Mouse (Mus musculus) ovary, postnatal 10 days (tissue): Measurements from ENCODE around the gene Trafd1.

ENCODE experiments used
- DNase-seq: peaks from one replicate; pipeline ENCODE4 v3.0.0; 2022; ENCODE audit warnings: low spot score

Gene Trafd1

GRCm38 (mm10) chr5:121385461-121386119 is at the start of gene Trafd1:
Gene Trafd1 (minus strand): TSS chr5:121385632.
- peak; percentile 83 for DNase-seq

GRCm38 (mm10) chr5:121428954-121429353 is 43.5 kb upstream of the Trafd1 start:
- no peak for DNase-seq

- no peak for DNase-seq
Observed at GRCm38 (mm10) chr5:121423297-121423696, 37.9 kb upstream of the Trafd1 start.

DNA sequence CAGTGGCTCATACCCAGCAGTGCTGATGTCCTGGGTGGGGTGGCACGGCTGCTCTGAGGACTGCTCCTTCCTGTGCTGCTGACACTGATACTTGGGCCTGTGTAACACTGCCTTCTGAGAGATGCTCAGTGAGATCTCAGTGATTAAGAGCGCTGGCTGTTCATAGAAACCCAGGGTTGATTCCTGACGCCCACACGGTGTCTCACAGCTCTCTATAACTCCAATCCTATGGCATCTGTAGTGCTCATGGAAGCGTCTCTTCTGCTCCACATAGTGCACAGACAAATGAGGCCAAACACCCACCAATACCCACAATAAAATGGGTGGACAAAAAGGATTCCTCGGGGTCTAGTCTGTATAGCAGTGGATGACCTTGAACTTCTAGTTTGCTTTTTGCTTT is 37.4 kb upstream of the Trafd1 start:
- no peak for DNase-seq

DNA sequence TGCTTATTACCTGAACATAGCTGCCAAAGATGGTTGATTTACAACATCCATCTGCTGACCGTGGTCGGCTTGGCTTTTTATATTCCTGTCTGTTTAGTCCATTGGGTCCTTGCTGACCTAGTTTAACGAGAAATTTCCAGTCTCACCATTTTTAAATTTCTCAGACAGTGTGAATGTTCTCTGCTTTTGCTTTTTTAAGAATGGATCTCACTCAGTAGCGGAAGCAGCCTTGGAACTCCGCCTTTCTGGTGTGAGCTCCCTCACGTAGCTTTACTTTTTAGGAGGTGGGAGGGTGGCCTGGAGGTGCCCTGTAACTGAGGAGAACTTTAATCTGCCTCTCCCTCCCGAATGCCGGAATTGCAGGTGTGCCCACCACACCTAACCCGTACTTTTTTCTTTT is 35.3 kb upstream of the Trafd1 start:
- DNase-seq: no peak

GRCm38 (mm10) chr5:121410975-121411374 is 25.5 kb upstream of the Trafd1 start:
- no peak for DNase-seq

GRCm38 (mm10) chr5:121407856-121408255 is 22.4 kb upstream of the Trafd1 start:
- DNase-seq: no peak

DNA sequence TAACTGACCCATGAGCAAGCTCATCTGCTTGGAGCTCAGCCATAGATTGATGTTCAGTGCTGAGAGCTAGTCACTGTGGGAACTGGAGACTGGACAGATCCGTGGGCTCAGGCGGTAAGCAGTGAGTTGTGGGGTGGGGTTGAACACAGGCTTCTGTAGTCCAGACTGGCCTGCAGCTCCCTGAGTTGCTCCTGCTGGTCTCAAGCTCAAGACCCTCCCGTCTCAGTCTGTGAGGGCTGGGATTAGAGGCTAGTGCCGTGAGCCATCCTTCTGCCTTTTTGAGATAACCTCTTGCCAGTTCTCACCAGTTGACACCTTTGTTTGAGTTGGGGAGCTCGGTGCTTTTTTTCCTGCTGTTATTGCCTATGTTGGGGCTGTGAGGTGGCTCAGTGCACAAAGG is 15.4 kb upstream of the Trafd1 start:
- no peak for DNase-seq

GRCm38 (mm10) chr5:121400064-121400463 is 14.6 kb upstream of the Trafd1 start:
- no peak for DNase-seq

DNA sequence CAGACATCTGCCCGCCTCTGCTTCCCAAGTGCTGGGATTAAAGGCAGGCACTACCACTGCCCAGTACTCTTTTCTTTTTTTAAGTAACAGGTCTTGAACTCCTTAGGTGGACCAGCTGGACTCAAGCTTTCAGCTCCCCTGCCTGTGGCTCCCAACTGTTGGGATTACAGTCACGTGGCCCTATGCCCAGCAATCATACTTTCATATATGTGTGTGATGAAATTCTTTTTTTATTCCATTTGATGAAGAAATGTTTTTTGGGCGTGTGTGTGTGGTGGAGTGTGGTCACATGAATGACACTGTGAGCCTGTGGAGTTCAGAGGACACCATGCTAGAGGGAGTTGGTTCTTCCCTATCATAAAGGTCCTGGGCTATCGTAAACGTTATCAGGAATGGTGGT is 14.1 kb upstream of the Trafd1 start:
- no peak for DNase-seq

DNA sequence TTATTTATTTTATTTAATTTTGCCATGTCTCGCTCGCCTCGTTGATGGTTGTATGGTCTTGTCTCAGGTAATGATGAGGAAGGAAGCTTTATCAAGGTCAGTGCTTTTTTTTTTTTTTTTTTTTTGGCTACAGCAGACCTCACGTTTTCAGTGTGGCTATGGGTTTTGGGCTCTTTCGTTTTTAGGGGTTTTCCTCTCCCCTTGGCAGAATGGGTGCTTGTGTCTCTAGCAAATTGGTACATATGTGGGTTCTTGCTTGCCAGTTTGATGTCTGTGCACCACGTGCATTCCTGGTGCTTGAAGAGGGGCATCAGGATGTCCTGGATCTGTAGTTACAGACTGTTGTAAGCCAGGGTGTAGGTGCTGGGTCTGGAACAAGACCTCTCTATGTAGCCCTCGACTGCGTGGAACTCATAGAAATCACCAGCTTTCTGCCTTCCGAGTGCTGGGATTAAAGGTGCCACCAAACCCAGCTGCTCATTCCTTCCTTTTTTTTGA is 13.6 kb upstream of the Trafd1 start:
- DNase-seq: no peak

DNA sequence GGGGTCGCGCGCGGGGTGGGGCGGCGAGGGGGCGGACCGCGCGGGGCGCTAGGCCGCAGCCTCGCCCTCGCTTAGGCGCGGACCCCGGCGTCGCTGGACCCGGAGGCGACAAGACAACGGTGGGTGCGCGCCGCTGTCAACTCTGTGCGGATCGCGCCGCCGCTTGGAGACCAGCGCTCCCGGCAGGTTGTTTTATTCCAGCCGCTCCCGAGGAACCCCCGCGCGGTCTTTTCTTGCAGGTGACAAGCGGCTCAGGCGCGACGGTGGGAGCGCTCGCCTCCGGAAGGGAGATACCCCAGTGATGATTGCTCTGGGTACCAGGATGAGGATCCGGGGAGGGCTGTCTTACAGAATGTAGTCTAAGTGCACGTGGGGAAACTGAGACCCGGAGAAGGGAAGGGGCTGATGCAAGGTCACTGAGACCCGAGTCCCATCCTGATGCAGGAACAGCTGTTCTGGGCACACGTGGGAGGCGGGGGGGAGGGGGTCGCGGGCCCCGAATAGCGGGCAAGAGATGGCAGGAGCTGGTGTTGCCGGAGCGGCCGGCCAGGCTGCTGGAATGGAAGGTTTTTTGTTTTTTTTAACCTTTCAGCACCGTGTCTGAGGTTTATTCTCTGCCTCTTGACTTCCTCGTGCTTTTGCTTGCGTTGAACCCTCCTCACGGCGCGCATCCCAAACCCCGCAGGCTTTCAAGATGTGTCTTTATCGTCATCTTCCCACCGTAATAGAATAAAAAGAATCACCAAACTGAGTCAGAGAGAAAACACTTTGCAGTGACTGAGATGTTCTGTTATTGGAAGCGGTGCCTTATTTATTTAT is 12.9 kb upstream of the Trafd1 start:
- DNase-seq: no peak

DNA sequence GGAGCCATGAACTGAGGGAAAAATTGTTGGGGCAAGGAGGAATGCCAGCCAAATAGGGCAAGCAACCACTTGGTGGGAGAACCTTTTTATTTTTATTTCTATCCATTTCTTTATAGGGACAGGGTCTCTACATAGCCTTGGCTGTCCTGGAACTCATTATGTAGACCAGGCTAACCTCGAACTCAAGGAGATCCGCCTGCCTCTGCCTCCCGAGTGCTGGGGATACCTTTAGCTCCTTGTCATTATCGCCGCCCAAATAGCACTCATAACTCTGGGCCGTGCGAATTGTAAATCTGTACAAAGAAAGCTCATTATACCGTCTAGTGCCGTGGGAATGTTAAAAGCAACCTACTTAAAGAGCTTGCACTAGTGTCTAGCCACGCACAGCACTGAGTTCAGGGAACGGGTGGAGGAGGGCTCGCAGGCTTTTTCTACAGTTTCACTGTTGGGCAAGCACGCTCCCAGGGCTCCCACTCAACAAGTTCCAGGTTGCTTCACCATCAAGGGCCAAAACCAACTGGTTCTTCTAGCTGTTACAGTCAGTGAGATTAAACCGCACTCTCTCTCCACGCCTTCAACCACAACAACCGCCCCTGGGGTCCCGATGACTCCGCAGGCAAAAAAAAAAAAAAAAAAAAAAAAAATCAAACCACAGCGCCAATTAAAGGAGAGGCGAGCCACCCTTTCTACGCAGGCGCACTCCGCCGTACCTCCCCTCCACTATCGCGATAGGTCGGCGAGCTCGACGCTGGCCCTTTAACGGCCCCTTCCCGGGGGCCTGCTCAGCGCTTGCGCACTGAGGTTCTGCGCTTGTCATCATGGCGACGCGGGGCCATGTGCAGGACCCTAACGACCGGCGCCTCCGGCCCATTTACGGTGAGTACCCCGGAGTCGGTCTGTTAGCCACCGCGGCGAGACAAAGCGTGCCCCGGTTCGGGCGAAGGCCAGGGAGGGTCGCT is 12.0 kb upstream of the Trafd1 start, which contains the start of gene Naa25:
Gene Naa25 (plus strand): TSS at position 750 of the 959 bp plus-strand sequence.
- peak; percentile 78 for DNase-seq

- DNase-seq: no peak
Observed at GRCm38 (mm10) chr5:121395621-121396020, 10.2 kb upstream of the Trafd1 start.

GRCm38 (mm10) chr5:121393402-121393801 is 8.0 kb upstream of the Trafd1 start:
- DNase-seq: no peak

- DNase-seq: no peak
Observed at GRCm38 (mm10) chr5:121392667-121393380, 7.4 kb upstream of the Trafd1 start.

DNA sequence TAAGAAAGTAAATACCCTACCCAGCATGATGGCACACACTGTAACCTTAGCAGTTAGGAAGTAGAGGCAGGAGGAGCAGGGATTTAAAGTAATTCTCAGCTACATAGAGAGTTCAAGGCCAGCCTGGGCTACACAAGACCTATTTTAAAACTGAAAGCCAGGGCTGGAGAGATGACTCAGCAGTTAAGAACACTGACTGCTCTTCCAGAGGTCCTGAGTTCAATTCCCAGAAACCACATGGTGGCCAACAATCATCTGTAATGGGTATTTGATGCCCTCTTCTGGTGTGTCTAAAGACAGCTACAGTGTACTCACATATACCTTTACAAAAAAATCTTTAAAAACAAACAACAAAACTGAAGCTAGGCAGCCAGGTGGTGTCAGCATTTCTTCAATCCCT is 4.3 kb upstream of the Trafd1 start:
- no peak for DNase-seq

- no peak for DNase-seq
Observed at GRCm38 (mm10) chr5:121389106-121389505, 3.7 kb upstream of the Trafd1 start.

DNA sequence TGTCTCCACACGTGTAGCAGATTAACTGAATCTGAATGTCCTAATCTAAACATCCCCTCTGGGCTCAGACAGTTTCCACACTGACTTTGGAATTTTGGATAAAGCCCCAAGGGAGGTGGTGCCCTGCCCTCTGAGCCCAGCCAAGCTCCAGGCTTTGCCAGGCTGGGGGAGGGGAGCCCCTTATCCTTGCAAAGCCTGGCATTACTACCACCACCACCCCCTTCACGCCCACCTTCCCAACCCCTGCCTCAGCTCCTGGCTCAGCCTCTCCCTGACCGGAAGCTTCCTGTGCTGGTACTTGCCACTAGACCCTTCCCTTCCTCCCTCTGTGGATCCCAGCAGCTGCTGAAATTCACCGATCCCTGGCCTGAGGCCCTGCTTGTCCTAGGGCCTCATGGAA is 1.7 kb upstream of the Trafd1 start:
- no peak for DNase-seq

DNA sequence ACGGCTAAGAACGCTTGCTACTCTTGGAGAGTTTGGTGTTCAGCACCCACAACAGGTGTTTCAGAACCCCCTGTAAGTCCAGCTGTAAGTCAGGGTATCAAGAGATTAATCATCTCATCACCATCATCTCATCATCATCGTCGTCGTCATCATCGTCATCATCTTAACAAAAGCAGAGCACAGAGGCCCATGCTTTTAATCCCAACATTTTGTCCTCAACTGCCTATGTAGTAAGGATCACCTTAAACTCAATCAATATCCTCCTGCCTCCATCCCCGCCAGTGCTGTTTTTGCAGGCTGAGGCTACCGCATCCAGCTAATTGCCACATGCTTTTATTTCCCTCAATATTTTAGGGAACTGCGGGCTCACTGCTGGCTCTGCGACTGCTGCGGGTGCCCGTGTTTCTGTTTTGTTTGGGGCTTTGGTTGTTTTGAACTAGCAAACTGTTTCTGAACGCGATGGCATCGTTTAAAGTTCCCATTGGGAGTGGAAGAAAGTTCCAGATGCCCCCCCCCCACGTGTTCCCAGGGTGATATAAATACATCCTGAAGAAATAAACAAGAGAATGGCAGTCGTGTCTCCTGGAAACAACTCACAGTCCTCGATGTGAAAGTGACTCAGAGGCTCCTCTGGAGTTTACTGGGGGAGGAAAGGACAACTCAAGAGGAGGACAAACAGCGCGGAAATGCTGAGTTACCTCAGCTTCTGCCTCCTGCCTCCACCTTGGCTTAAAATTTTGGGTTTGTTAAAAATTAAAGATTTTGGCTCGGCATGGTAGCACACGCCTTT is 883 bp upstream of the Trafd1 start:
- no peak for DNase-seq
